Mouse (Mus musculus) MEL (cell line): ENCODE data around the gene Fam45a. TPM values are rescaled to one million over a fixed set of nuclear protein-coding genes. Genes with fewer than 3 reads are reported as not detected.

Experiments
- DNase-seq: peaks from one replicate; pipeline ENCODE4 v3.0.0; 2011; ENCODE audit warnings: low read depth, low spot score
- H3K27ac ChIP-seq: 2 replicates; pipeline ENCODE4 v1.5.1; 2012; ENCODE audit warnings: low read depth, mild to moderate bottlenecking, control low read depth, low read length, moderate library complexity; ENCODE audit not compliant: control insufficient read depth
- H3K27me3 ChIP-seq, 2 experiments: fragments of 150-350 bp in 1 of 2; sonication (generic) in 1 of 2; 2 replicates each; pipeline ENCODE4 v1.6.1; 2012; ENCODE audit warnings: low read length in 2 of 2, mild to moderate bottlenecking in 2 of 2, improper control_type of control experiment in 1 of 2, moderate library complexity in 1 of 2; ENCODE audit not compliant: insufficient read depth in 2 of 2, control insufficient read depth in 1 of 2
- H3K36me3 ChIP-seq, 2 experiments: 2 replicates each; pipeline ENCODE4 v1.6.1; 2012 to 2014; ENCODE audit warnings: low read length in 2 of 2, improper control_type of control experiment in 1 of 2, inconsistent platforms in 1 of 2, mild to moderate bottlenecking in 1 of 2; ENCODE audit not compliant: insufficient read depth in 2 of 2, control insufficient read depth in 1 of 2
- H3K4me1 ChIP-seq, 2 experiments: fragments of 150-350 bp in 1 of 2; sonication (generic) in 1 of 2; 2 replicates each; pipeline ENCODE4 v1.6.1; 2012; ENCODE audit warnings: low read length in 2 of 2, improper control_type of control experiment in 1 of 2, mild to moderate bottlenecking in 1 of 2; ENCODE audit not compliant: insufficient read depth in 2 of 2, control insufficient read depth in 1 of 2
- H3K4me3 ChIP-seq, 2 experiments: fragments of 150-350 bp in 1 of 2; sonication (generic) in 1 of 2; 2 replicates each; pipeline ENCODE4 v1.5.1; 2012; ENCODE audit warnings: low read depth in 2 of 2, low read length in 2 of 2, mild to moderate bottlenecking in 2 of 2, moderate library complexity in 2 of 2, control low read depth in 1 of 2, improper control_type of control experiment in 1 of 2; ENCODE audit not compliant: control insufficient read depth in 1 of 2, insufficient read depth in 1 of 2
- H3K79me2 ChIP-seq: 2 replicates; pipeline ENCODE4 v1.6.1; 2012; ENCODE audit warnings: mild to moderate bottlenecking, low read length, moderate library complexity; ENCODE audit not compliant: control insufficient read depth, poor library complexity, insufficient read depth
- H3K9ac ChIP-seq: 2 replicates; pipeline ENCODE4 v1.6.1; 2012; ENCODE audit warnings: low read depth, mild to moderate bottlenecking, control low read depth, low read length, moderate library complexity; ENCODE audit not compliant: control insufficient read depth, poor library complexity, severe bottlenecking
- H3K9me3 ChIP-seq: fragments of 150-350 bp; sonication (generic); replicated peaks from 2 replicates; pipeline ENCODE4 v1.6.1; 2012; ENCODE audit warnings: mild to moderate bottlenecking, low read length, improper control_type of control experiment, moderate library complexity; ENCODE audit not compliant: insufficient read depth
- BHLHE40 ChIP-seq: IDR thresholded peaks from 2 replicates; pipeline ENCODE4 v1.6.1; 2012; ENCODE audit warnings: low read depth, mild to moderate bottlenecking, inconsistent platforms, low read length, improper control_type of control experiment, borderline replicate concordance
- CHD1 ChIP-seq: IDR thresholded peaks from 2 replicates; pipeline ENCODE4 v1.6.1; 2012; ENCODE audit warnings: low read depth, mild to moderate bottlenecking, inconsistent platforms, low read length, improper control_type of control experiment
- CHD2 ChIP-seq: IDR thresholded peaks from 2 replicates; pipeline ENCODE4 v1.6.1; 2011; ENCODE audit warnings: low read length, improper control_type of control experiment
- CTCF ChIP-seq, 3 experiments: IDR thresholded peaks in 2 of 3; conservative IDR thresholded peaks in 1 of 3; 2 replicates each; pipeline ENCODE4 v1.5.1; 2011 to 2012; ENCODE audit warnings: low read length in 3 of 3, low read depth in 2 of 3, mild to moderate bottlenecking in 2 of 3, improper control_type of control experiment in 1 of 3, inconsistent platforms in 1 of 3, mixed read lengths in 1 of 3, moderate library complexity in 1 of 3; ENCODE audit not compliant: control insufficient read depth in 1 of 3, insufficient read depth in 1 of 3, poor library complexity in 1 of 3, severe bottlenecking in 1 of 3
- E2F4 ChIP-seq: IDR thresholded peaks from 2 replicates; pipeline ENCODE4 v1.6.1; 2011; ENCODE audit warnings: low read depth, low read length, improper control_type of control experiment, borderline replicate concordance
- ELF1 ChIP-seq: IDR thresholded peaks from 2 replicates; pipeline ENCODE4 v1.6.1; 2014; ENCODE audit warnings: low read depth, mild to moderate bottlenecking, inconsistent platforms, low read length, improper control_type of control experiment, moderate library complexity
- EP300 ChIP-seq, 2 experiments: IDR thresholded peaks; 2 replicates each; pipeline ENCODE4 v1.6.1; 2011; ENCODE audit warnings: improper control_type of control experiment in 2 of 2, low read length in 2 of 2, low read depth in 1 of 2, mild to moderate bottlenecking in 1 of 2
- ETS1 ChIP-seq: IDR thresholded peaks from 2 replicates; pipeline ENCODE4 v1.6.1; 2012; ENCODE audit warnings: low read depth, mild to moderate bottlenecking, inconsistent platforms, low read length, improper control_type of control experiment, moderate library complexity
- GATA1 ChIP-seq: IDR thresholded peaks from 2 replicates; pipeline ENCODE4 v1.6.1; 2011; ENCODE audit warnings: low read depth, low read length, improper control_type of control experiment
- KAT2A ChIP-seq: conservative IDR thresholded peaks from 2 replicates; pipeline ENCODE4 v1.6.1; 2012; ENCODE audit warnings: low read depth, low read length, improper control_type of control experiment, inconsistent platforms
- MAFK ChIP-seq: IDR thresholded peaks from 2 replicates; pipeline ENCODE4 v1.6.1; 2011; ENCODE audit warnings: low read depth, mild to moderate bottlenecking, low read length, improper control_type of control experiment, borderline replicate concordance
- MAZ ChIP-seq: IDR thresholded peaks from 2 replicates; pipeline ENCODE4 v1.6.1; 2012; ENCODE audit warnings: low read depth, mild to moderate bottlenecking, inconsistent platforms, low read length, improper control_type of control experiment
- MXI1 ChIP-seq: IDR thresholded peaks from 2 replicates; pipeline ENCODE4 v1.6.1; 2011; ENCODE audit warnings: mild to moderate bottlenecking, low read depth, low read length, improper control_type of control experiment
- MYB ChIP-seq: IDR thresholded peaks from 2 replicates; pipeline ENCODE4 v1.6.1; 2011; ENCODE audit warnings: mild to moderate bottlenecking, low read depth, low read length, improper control_type of control experiment
- MYC ChIP-seq: IDR thresholded peaks from 2 replicates; pipeline ENCODE4 v1.6.1; 2011; ENCODE audit warnings: low read depth, mild to moderate bottlenecking, low read length, improper control_type of control experiment, moderate library complexity
- NELFE ChIP-seq: IDR thresholded peaks from 2 replicates; pipeline ENCODE4 v1.6.1; 2011; ENCODE audit warnings: low read depth, low read length, improper control_type of control experiment
- NRF1 ChIP-seq: IDR thresholded peaks from 2 replicates; pipeline ENCODE4 v1.6.1; 2014; ENCODE audit warnings: low read depth, mild to moderate bottlenecking, inconsistent platforms, low read length, improper control_type of control experiment, moderate library complexity; ENCODE audit not compliant: poor library complexity, insufficient read depth, severe bottlenecking
- POLR2A ChIP-seq, 2 experiments: IDR thresholded peaks; 2 replicates each; pipeline ENCODE4 v1.6.1; 2011 to 2012; ENCODE audit warnings: low read length in 2 of 2, mild to moderate bottlenecking in 2 of 2, control low read depth in 1 of 2, improper control_type of control experiment in 1 of 2, low read depth in 1 of 2, moderate library complexity in 1 of 2; ENCODE audit not compliant: control insufficient read depth in 1 of 2, insufficient read depth in 1 of 2, poor library complexity in 1 of 2
- POLR2AphosphoS5 ChIP-seq: IDR thresholded peaks from 2 replicates; pipeline ENCODE4 v1.6.1; 2012; ENCODE audit warnings: low read depth, borderline replicate concordance, mild to moderate bottlenecking, inconsistent platforms, low read length, moderate library complexity, mixed read lengths
- RAD21 ChIP-seq: IDR thresholded peaks from 2 replicates; pipeline ENCODE4 v1.6.1; 2011; ENCODE audit warnings: mild to moderate bottlenecking, low read depth, low read length, improper control_type of control experiment
- RCOR1 ChIP-seq: IDR thresholded peaks from 2 replicates; pipeline ENCODE4 v1.6.1; 2012; ENCODE audit warnings: low read depth, mild to moderate bottlenecking, inconsistent platforms, low read length, improper control_type of control experiment
- SIN3A ChIP-seq: IDR thresholded peaks from 2 replicates; pipeline ENCODE4 v1.6.1; 2012; ENCODE audit warnings: low read length, improper control_type of control experiment, inconsistent platforms
- SMC3 ChIP-seq: IDR thresholded peaks from 2 replicates; pipeline ENCODE4 v1.6.1; 2011; ENCODE audit warnings: low read depth, low read length, improper control_type of control experiment
- TBP ChIP-seq: IDR thresholded peaks from 2 replicates; pipeline ENCODE4 v1.8.0; 2011; ENCODE audit warnings: low read depth, low read length, improper control_type of control experiment
- UBTF ChIP-seq: IDR thresholded peaks from 2 replicates; pipeline ENCODE4 v1.6.1; 2012; ENCODE audit warnings: low read depth, mild to moderate bottlenecking, inconsistent platforms, low read length, improper control_type of control experiment, moderate library complexity, borderline replicate concordance; ENCODE audit not compliant: insufficient read depth
- ZC3H11A ChIP-seq: IDR thresholded peaks from 2 replicates; pipeline ENCODE4 v1.6.1; 2012; ENCODE audit warnings: low read depth, mild to moderate bottlenecking, inconsistent platforms, low read length, improper control_type of control experiment
- ZKSCAN1 ChIP-seq: IDR thresholded peaks from 2 replicates; pipeline ENCODE4 v1.6.1; 2012; ENCODE audit warnings: low read depth, mild to moderate bottlenecking, inconsistent platforms, low read length, improper control_type of control experiment, moderate library complexity
- ZNF384 ChIP-seq: IDR thresholded peaks from 2 replicates; pipeline ENCODE4 v1.6.1; 2012; ENCODE audit warnings: low read depth, mild to moderate bottlenecking, inconsistent platforms, low read length, improper control_type of control experiment
- polyA plus RNA-seq, 2 experiments: library from polyadenylated mRNA; stranded (reverse) in 1 of 2; unstranded in 1 of 2; fragments of >175 nt in 1 of 2; fragments of >200 nt in 1 of 2; gene quantifications; 2 replicates each; pipeline versions ENCODE4 v1.2.1 to v1.2.4; 2012; ENCODE audit warnings: low replicate concordance in 2 of 2, low read depth in 1 of 2; ENCODE audit not compliant: insufficient read length in 2 of 2, insufficient read depth in 1 of 2, missing spikeins in 1 of 2
- total RNA-seq: library from RNA; depleted of rRNA; stranded (reverse); fragments of 300-350 nt; gene quantifications from 2 replicates; pipeline ENCODE4 v1.2.3, GENCODE M21; 2012

Fam45a gene
- total and polyA plus RNA-seq, 3 experiments: 12.1 to 20.4 TPM; not detected in 1

- TF ChIP-seq MAZ (peak; percentile 93), EP300 (IDR thresholded peaks at IDR 0.05; ENCODE audit: low read depth in 1 of 2, low read length in 2 of 2) (peak; percentile 99 to 100), MXI1 (peak; percentile 95), POLR2AphosphoS5 (no peak), CHD2 (peak; percentile 56; the same call in 1 of the 2 replicates)
Measured at GRCm38 (mm10) chr19:60872272-60872671, 60.9 kb downstream of the Fam45a start (continued).

GRCm38 (mm10) chr19:60873501-60873900 is 62.1 kb downstream of the Fam45a start:
- Histone ChIP-seq H3K9me3 (no peaks in the 10 kb centered on the region), H3K79me2 (peaks cover 18% of the 10 kb centered on the region), H3K4me3 (peak overlapping the region; percentile 59 to 97), H3K27ac (peak overlapping the region; percentile 96), H3K36me3 (peaks cover 25 to 39% of the 10 kb centered on the region in 2 experiments), H3K4me1 (peaks cover 22 to 26% of the 10 kb centered on the region in 2 experiments), H3K9ac (peak overlapping the region; percentile 72), H3K27me3 (no peaks in the 10 kb centered on the region)
- peak; percentile 64 for DNase-seq
- no peak for TF ChIP-seq ZKSCAN1
- TF ChIP-seq EP300 (IDR thresholded peaks at IDR 0.05; ENCODE audit: low read depth in 1 of 2, low read length in 2 of 2): 0 out of 4 replicates have a peak, but pooled peaks of 1 of the 2 experiments have one; percentile 42
- no peak for TF ChIP-seq ZNF384
- TF ChIP-seq SMC3: no peak
- TF ChIP-seq ZC3H11A: no peak
- no peak for TF ChIP-seq CTCF (IDR thresholded peaks at IDR 0.05 in 2 of 3, conservative IDR thresholded peaks at IDR 0.05 in 1 of 3; ENCODE audit: control insufficient read depth in 1 of 3, insufficient read depth in 1 of 3, low read depth in 2 of 3, low read length in 3 of 3, poor library complexity in 1 of 3, severe bottlenecking in 1 of 3)
- TF ChIP-seq RCOR1: no peak
- no peak; the same call in 1 of the 2 replicates for TF ChIP-seq ETS1

DNA sequence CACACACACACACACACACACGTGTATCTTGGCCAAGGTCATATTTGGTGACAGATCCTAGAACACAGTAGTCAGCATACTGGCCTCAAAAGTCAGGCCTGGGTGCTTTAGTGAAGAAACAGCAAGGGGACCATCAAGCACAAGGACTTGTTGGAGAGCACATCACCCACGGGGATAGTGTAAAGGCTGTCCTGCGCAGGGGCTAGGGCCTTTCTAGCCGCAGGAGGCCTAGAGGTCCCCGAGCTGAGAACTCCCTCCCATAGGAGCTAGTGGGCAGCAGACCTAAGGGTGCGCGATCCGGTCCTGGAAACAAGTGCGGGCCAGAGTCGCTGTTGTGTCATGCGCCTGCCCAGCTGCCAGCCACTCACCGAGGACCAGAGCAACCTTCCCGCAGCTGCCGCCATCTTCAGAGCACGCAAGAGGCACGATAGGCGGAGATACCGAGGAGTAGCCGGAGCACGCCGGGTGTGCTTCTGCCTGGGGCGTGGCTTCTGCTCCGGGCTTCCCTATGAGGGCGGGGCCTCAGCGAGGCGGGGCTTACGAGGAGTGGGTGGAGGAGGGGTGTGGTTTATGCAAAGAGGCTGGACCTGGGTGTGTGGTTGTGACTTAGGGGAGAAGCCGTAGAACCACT is 62.8 kb downstream of the Fam45a start, which contains the start of gene Prdx3:
Prdx3 (minus strand) TSS at position 493 of the 631 bp plus-strand sequence.
- no peaks in the 10 kb centered on the region for H3K9me3 ChIP-seq
- H3K27me3 ChIP-seq: no peaks in the 10 kb centered on the region
- H3K4me3 ChIP-seq: peak within 1 kb of the TSS; percentile 59 to 97
- H3K79me2 ChIP-seq: peaks cover 18% of the 10 kb centered on the region
- peaks cover 22 to 26% of the 10 kb centered on the region in 2 experiments for H3K4me1 ChIP-seq
- H3K27ac ChIP-seq: peak within 1 kb of the TSS; percentile 96
- peaks cover 20 to 36% of the 10 kb centered on the region in 2 experiments for H3K36me3 ChIP-seq
- DNase-seq: peak; percentile 99
- peak within 1 kb of the TSS; percentile 72 for H3K9ac ChIP-seq
- TF ChIP-seq KAT2A (no peak), CHD1 (no peak; the same call in 1 of the 2 replicates), E2F4 (no peak), TBP (peak; percentile 91), GATA1 (no peak), NELFE (peak; percentile 94), NRF1 (peak; percentile 65), SMC3 (no peak), EP300 (IDR thresholded peaks at IDR 0.05; ENCODE audit: low read depth in 1 of 2, low read length in 2 of 2) (no peak; a peak in 1 of 4 replicates), MYC (peak; percentile 61), MXI1 (peak; percentile 81), MYB (no peak), RAD21 (no peak), UBTF (peak; percentile 76; the same call in 1 of the 2 replicates), CHD2 (no peak), POLR2A (IDR thresholded peaks at IDR 0.05; ENCODE audit: control insufficient read depth in 1 of 2, insufficient read depth in 1 of 2, low read depth in 1 of 2, low read length in 2 of 2, poor library complexity in 1 of 2) (peak; percentile 94 to 97), ZNF384 (no peak), SIN3A (no peak; the same call in 1 of the 2 replicates), ELF1 (no peak), BHLHE40 (no peak), MAFK (no peak), ETS1 (no peak), POLR2AphosphoS5 (0 out of 2 replicates have a peak, but pooled peaks have one; percentile 95)
